Mouse (Mus musculus) kidney, postnatal 0 days (tissue): ENCODE data around the gene Tubgcp6. TPM values are rescaled to one million over a fixed set of nuclear protein-coding genes. Genes with fewer than 3 reads are reported as not detected.

ENCODE experiments used
- ATAC-seq: fragments of 200-750 bp; cut with Nextera tagmentation; replicated peaks from 2 replicates; pipeline ENCODE4 v1.8.0; 2017; ENCODE audit warnings: low read depth, moderate number of reproducible peaks, moderate TSS enrichment, moderate library complexity; ENCODE audit not compliant: low FRiP score
- DNase-seq: peaks from one replicate; pipeline ENCODE4 v3.0.0-alpha.2; 2016; ENCODE audit warnings: low spot score
- H3K27ac ChIP-seq: fragments of 300-500 bp; sonication (generic); 2 replicates; pipeline ENCODE4 v1.5.1; 2014; ENCODE audit warnings: mild to moderate bottlenecking
- H3K27me3 ChIP-seq: fragments of 300-500 bp; sonication (generic); 2 replicates; pipeline ENCODE4 v1.6.1; 2014; ENCODE audit warnings: low read length, mixed read lengths; ENCODE audit not compliant: insufficient read depth
- H3K36me3 ChIP-seq: fragments of 300-500 bp; sonication (generic); 2 replicates; pipeline ENCODE4 v1.6.1; 2014; ENCODE audit warnings: low read length, mixed read lengths; ENCODE audit not compliant: insufficient read depth
- H3K4me1 ChIP-seq: fragments of 300-500 bp; sonication (generic); replicated peaks from 2 replicates; pipeline ENCODE4 v1.6.1; 2014; ENCODE audit warnings: antibody characterized with exemption, low read length, mixed read lengths; ENCODE audit not compliant: insufficient read depth
- H3K4me2 ChIP-seq: fragments of 300-500 bp; sonication (generic); 2 replicates; pipeline ENCODE4 v1.6.1; 2014; ENCODE audit warnings: mild to moderate bottlenecking, low read length, moderate library complexity, mixed read lengths
- H3K4me3 ChIP-seq: fragments of 300-500 bp; sonication (generic); replicated peaks from 2 replicates; pipeline ENCODE4 v1.5.1; 2014; ENCODE audit warnings: low read depth, low read length
- H3K9ac ChIP-seq: fragments of 300-500 bp; sonication (generic); 2 replicates; pipeline ENCODE4 v1.6.1; 2014; ENCODE audit warnings: low read depth, low read length
- H3K9me3 ChIP-seq: fragments of 300-500 bp; sonication (generic); replicated peaks from 2 replicates; pipeline ENCODE4 v1.6.1; 2016; ENCODE audit warnings: low read length, inconsistent platforms, mixed read lengths
- CTCF ChIP-seq: IDR thresholded peaks from 2 replicates; pipeline ENCODE4 v1.5.1; 2016; ENCODE audit warnings: antibody characterized with exemption, low read depth, mild to moderate bottlenecking, moderate library complexity
- WGBS: fragments of 180-500 bp; shearing (Covaris S2); extraction: QIAGEN DNeasy Blood & Tissue Kit; methylation state at CpG from one replicate; pipeline ENCODE4 v1.1.7; 2014; 5-methylcytosine and 5-hydroxymethylcytosine counted together
- polyA plus RNA-seq: library from polyadenylated mRNA; unstranded; fragments of >200 nt; fragmentation: Nextera tagmentation; extraction: Ambion mirVana; gene quantifications from 2 replicates; pipeline ENCODE4 v1.2.1, GENCODE M21; 2015

The Tubgcp6 gene
- polyA plus RNA-seq, 1 experiment from 2014 or later: 6.6 TPM

DNA sequence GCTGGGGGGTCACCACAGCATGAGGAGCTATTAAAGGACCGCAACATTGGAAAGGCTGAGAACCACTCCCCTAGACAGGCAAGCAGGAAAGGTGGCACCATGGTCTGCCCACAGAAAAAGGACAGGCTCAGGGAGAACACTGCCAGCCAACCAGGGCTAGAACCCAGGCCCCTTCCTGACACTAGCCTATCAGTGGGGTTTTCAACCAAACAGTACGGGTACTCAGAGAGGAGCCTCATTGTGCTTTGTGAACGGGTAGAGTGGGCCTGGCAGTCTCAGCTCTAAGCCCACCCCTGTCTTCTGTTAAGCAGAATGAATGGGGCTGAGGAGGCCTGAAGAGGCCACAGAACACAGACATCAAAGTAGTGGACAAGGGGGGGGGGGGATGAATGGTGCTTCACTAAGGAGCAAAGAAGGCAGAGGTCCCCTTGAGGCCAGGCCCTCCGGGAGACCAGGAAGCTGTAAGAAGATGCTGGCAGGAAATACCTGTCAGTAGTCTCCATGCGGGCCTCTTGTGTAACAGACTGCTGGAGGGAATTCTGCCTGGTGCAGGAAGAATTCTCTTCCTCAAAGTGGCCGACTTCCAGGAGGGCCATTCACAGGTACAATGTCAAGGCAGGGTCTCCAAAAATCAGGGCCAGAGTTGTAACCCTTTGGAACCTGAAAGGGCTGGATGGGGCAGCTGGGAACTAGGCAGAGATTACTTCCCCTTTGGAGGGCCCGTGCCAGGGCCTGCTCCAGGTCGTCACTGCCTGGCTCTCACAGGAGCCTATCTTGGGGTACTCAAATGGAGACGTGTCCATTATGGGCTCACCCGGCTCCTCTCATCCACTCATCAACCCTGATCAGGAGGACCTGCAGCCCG, 48.1 kb downstream of the Tubgcp6 start, which contains the start of gene Trabd:
TSS of gene Trabd (plus strand) at position 512 of the 865 bp plus-strand sequence.
- H3K9me3 ChIP-seq: no peaks in the 10 kb centered on the region
- peak within 1 kb of the TSS; percentile 67 for H3K4me2 ChIP-seq
- DNase-seq (no peak), ATAC-seq (0 out of 2 replicates have a peak, but pooled peaks have one; percentile 6)
- WGBS: 17% methylated on average over 11 of the region's 11 CpGs
- TF ChIP-seq CTCF: no peak
- H3K9ac ChIP-seq: peak within 1 kb of the TSS; percentile 92
- 0 out of 2 replicates have a peak, but pooled peaks cover 1% of the 10 kb centered on the region for H3K36me3 ChIP-seq
- peak within 1 kb of the TSS; percentile 81 for H3K4me3 ChIP-seq
- H3K27ac ChIP-seq: peak within 1 kb of the TSS; percentile 93
- no peaks in the 10 kb centered on the region for H3K27me3 ChIP-seq
- H3K4me1 ChIP-seq: peaks cover 20% of the 10 kb centered on the region

DNA sequence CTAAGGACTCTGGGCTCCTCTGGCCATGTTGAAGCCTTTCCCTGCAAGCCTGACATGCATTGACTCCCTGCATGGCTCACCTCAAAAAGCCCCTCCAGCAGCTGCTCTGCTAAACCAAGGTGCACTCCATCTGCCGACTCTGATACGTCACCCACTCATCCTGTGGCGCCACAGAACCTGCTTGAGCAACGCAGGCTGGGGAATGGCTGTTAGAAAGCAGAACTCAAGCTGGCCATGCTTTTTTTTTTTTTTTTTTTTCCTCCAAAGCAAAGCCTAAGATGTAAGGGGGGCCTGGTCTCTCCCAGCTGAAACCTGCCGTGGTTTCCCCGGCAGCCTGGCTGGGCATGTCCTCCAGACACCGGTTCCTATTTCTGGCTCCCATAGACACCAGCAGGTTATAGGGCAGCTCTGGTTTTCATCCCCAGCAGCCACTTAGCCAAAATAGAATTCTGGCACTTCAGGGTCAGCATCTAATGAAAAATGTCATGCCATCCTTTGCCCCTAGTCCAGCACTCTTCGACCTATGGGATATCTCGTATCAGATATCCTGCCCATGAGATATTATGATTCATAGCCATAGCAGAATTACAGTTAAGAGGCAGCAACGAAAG, 48.8 kb downstream of the Tubgcp6 start:
- Histone ChIP-seq H3K4me2 (no peak overlapping the region), H3K27ac (no peak overlapping the region), H3K9me3 (no peaks in the 10 kb centered on the region), H3K4me1 (peaks cover 20% of the 10 kb centered on the region), H3K4me3 (no peak overlapping the region), H3K9ac (0 out of 2 replicates have a peak overlapping the region, but pooled peaks have one; percentile 92), H3K27me3 (no peaks in the 10 kb centered on the region), H3K36me3 (no peaks in the 10 kb centered on the region)
- 82% methylated on average over 10 of the region's 10 CpGs for WGBS
- ATAC-seq (no peak), DNase-seq (no peak)
- TF ChIP-seq CTCF: no peak

DNA sequence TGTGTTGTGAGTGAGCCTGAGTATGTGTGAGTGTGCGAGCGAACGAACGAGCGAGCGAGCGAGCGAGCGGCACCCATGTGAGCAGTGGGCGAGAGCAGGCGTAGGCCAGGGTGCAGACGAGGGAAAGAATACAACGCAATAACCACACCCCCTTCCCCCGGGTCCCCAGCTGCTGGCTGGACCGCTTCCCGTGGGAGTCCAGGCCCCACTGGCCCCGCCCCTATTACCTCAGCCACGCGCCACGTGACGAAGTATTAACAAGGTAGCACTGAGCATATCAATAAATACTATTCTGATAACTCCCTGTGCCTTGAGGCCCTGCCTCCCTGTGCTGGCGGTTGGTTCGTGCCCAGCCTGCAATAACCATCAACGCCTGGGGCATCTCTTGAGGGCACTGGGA, 52.3 kb downstream of the Tubgcp6 start:
- H3K27ac ChIP-seq: no peak overlapping the region
- DNase-seq (no peak), ATAC-seq (no peak)
- H3K4me1 ChIP-seq: no peaks in the 10 kb centered on the region; the same call in 1 of the 2 replicates
- H3K27me3 ChIP-seq: 0 out of 2 replicates have a peak, but pooled peaks cover 3% of the 10 kb centered on the region
- no peak for TF ChIP-seq CTCF
- 69% methylated on average over 24 of the region's 24 CpGs for WGBS
- no peaks in the 10 kb centered on the region for H3K36me3 ChIP-seq
- no peak overlapping the region for H3K4me2 ChIP-seq
- H3K9ac ChIP-seq: no peak overlapping the region
- no peaks in the 10 kb centered on the region for H3K9me3 ChIP-seq
- no peak overlapping the region for H3K4me3 ChIP-seq

- no peak for TF ChIP-seq CTCF
Measured at GRCm38 (mm10) chr15:89069336-89069840, 53.5 kb downstream of the Tubgcp6 start.

GRCm38 (mm10) chr15:89068226-89068625, 54.7 kb downstream of the Tubgcp6 start:
- peak overlapping the region; percentile 20; the same call in 1 of the 2 replicates for H3K4me3 ChIP-seq
- no peaks in the 10 kb centered on the region; the same call in 1 of the 2 replicates for H3K4me1 ChIP-seq
- no peaks in the 10 kb centered on the region for H3K36me3 ChIP-seq
- peak overlapping the region; percentile 34 for H3K4me2 ChIP-seq
- H3K9ac ChIP-seq: no peak overlapping the region
- H3K9me3 ChIP-seq: no peaks in the 10 kb centered on the region
- H3K27ac ChIP-seq: no peak overlapping the region
- ATAC-seq (no peak), DNase-seq (no peak)
- TF ChIP-seq CTCF: no peak
- WGBS: 31% methylated on average over 26 of the region's 26 CpGs
- 0 out of 2 replicates have a peak, but pooled peaks cover 3% of the 10 kb centered on the region for H3K27me3 ChIP-seq

More at GRCm38 (mm10) chr15:89069336-89069840, 53.5 kb downstream of the Tubgcp6 start:
- H3K27ac ChIP-seq: no peak overlapping the region
- no peak overlapping the region for H3K9ac ChIP-seq
- DNase-seq (no peak), ATAC-seq (no peak)
- H3K4me2 ChIP-seq: no peak overlapping the region
- H3K9me3 ChIP-seq: no peaks in the 10 kb centered on the region
- H3K4me1 ChIP-seq: no peaks in the 10 kb centered on the region; the same call in 1 of the 2 replicates
- 0 out of 2 replicates have a peak, but pooled peaks cover 3% of the 10 kb centered on the region for H3K27me3 ChIP-seq
- H3K4me3 ChIP-seq: no peak overlapping the region
- H3K36me3 ChIP-seq: no peaks in the 10 kb centered on the region
- 75% methylated on average over 19 of the region's 19 CpGs for WGBS

DNA sequence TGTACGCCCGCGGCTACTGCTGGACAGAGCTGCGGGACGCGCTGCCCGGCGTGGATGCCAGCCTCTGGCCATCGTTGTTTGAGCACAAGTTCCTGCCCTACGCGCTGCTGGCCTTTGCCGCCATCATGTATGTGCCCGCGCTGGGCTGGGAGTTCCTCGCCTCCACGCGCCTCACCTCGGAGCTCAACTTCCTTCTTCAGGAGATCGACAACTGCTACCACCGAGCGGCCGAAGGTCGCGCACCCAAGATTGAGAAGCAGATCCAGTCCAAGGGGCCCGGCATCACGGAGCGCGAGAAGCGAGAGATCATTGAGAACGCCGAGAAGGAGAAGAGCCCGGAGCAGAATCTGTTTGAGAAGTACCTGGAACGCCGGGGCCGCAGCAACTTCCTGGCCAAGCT, 55.3 kb downstream of the Tubgcp6 start:
- Histone ChIP-seq H3K4me1 (no peaks in the 10 kb centered on the region; the same call in 1 of the 2 replicates), H3K4me3 (peak overlapping the region; percentile 20), H3K27ac (no peak overlapping the region), H3K9ac (no peak overlapping the region), H3K4me2 (peak overlapping the region; percentile 34), H3K36me3 (no peaks in the 10 kb centered on the region), H3K9me3 (no peaks in the 10 kb centered on the region), H3K27me3 (0 out of 2 replicates have a peak, but pooled peaks cover 3% of the 10 kb centered on the region)
- TF ChIP-seq CTCF: no peak
- ATAC-seq (no peak), DNase-seq (no peak)
- 27% methylated on average over 32 of the region's 35 CpGs for WGBS
